Mouse (Mus musculus) stomach, embryonic 16.5 days (tissue): ENCODE data around the gene Iqcf5. TPM values are rescaled to one million over a fixed set of nuclear protein-coding genes. Genes with fewer than 3 reads are reported as not detected.

Experiments used
- ATAC-seq: fragments of 200-750 bp; cut with Nextera tagmentation; 2 replicates; pipeline ENCODE4 v1.8.0; 2017; ENCODE audit warnings: moderate number of reproducible peaks, moderate TSS enrichment; ENCODE audit not compliant: insufficient read depth, low FRiP score
- H3K27ac ChIP-seq: fragments of 300-500 bp; sonication (generic); 2 replicates; pipeline ENCODE4 v1.5.1; 2014; ENCODE audit warnings: low read length
- H3K27me3 ChIP-seq: fragments of 300-500 bp; sonication (generic); 2 replicates; pipeline ENCODE4 v1.6.1; 2014; ENCODE audit warnings: low read length, control low read depth, mixed read lengths; ENCODE audit not compliant: control insufficient read depth, insufficient read depth
- H3K36me3 ChIP-seq: fragments of 300-500 bp; sonication (generic); 2 replicates; pipeline ENCODE4 v1.6.1; 2014; ENCODE audit warnings: low read length; ENCODE audit not compliant: control insufficient read depth, insufficient read depth
- H3K4me1 ChIP-seq: fragments of 300-500 bp; sonication (generic); 2 replicates; pipeline ENCODE4 v1.6.1; 2014; ENCODE audit warnings: low read length, control low read depth, mixed read lengths; ENCODE audit not compliant: control insufficient read depth, insufficient read depth
- H3K4me2 ChIP-seq: fragments of 300-500 bp; sonication (generic); 2 replicates; pipeline ENCODE4 v1.6.1; 2014; ENCODE audit warnings: low read depth, low read length, mixed read lengths
- H3K4me3 ChIP-seq: fragments of 300-500 bp; sonication (generic); replicated peaks from 2 replicates; pipeline ENCODE4 v1.5.1; 2014; ENCODE audit warnings: mild to moderate bottlenecking, low read length
- H3K9ac ChIP-seq: fragments of 300-500 bp; sonication (generic); 2 replicates; pipeline ENCODE4 v1.6.1; 2014; ENCODE audit warnings: low read length
- H3K9me3 ChIP-seq: fragments of 300-500 bp; sonication (generic); replicated peaks from 2 replicates; pipeline ENCODE4 v1.6.1; 2016; ENCODE audit warnings: low read length, control low read depth; ENCODE audit not compliant: control insufficient read depth
- WGBS: fragments of 180-500 bp; shearing (Covaris S2); extraction: QIAGEN DNeasy Blood & Tissue Kit; methylation state at CpG from one replicate; pipeline ENCODE4 v1.1.7; 2014; 5-methylcytosine and 5-hydroxymethylcytosine counted together
- polyA plus RNA-seq: library from polyadenylated mRNA; unstranded; fragments of >200 nt; fragmentation: Nextera tagmentation; extraction: Ambion mirVana; gene quantifications from 2 replicates; pipeline ENCODE4 v1.2.1, GENCODE M21; 2015

The Iqcf5 gene
- polyA plus RNA-seq, 1 experiment from 2014 or later = not detected

- Histone ChIP-seq H3K4me3 (0 out of 2 replicates have a peak overlapping the region, but pooled peaks have one; percentile 17), H3K36me3 (no peaks in the 10 kb centered on the region), H3K9me3 (no peaks in the 10 kb centered on the region), H3K9ac (peak overlapping the region; percentile 51; the same call in 1 of the 2 replicates), H3K27me3 (no peaks in the 10 kb centered on the region), H3K27ac (peak overlapping the region; percentile 21; the same call in 1 of the 2 replicates), H3K4me1 (peaks cover 33% of the 10 kb centered on the region), H3K4me2 (peak overlapping the region; percentile 42; the same call in 1 of the 2 replicates)
- no peak for ATAC-seq
- 9% methylated on average over 5 of the region's 5 CpGs for WGBS
Observed at GRCm38 (mm10) chr9:106471892-106472291, 42.5 kb upstream of the Iqcf5 start.

GRCm38 (mm10) chr9:106472321-106472720 is 42.1 kb upstream of the Iqcf5 start:
- Histone ChIP-seq H3K4me1 (peaks cover 33% of the 10 kb centered on the region), H3K27ac (peak overlapping the region; percentile 21), H3K4me2 (no peak overlapping the region), H3K9ac (0 out of 2 replicates have a peak overlapping the region, but pooled peaks have one; percentile 24), H3K4me3 (no peak overlapping the region), H3K36me3 (no peaks in the 10 kb centered on the region), H3K27me3 (no peaks in the 10 kb centered on the region), H3K9me3 (no peaks in the 10 kb centered on the region)
- no peak for ATAC-seq
- 59% methylated on average over 4 of the region's 4 CpGs for whole genome bisulfite sequencing

GRCm38 (mm10) chr9:106473081-106473752 is 41.2 kb upstream of the Iqcf5 start:
- peaks cover 38% of the 10 kb centered on the region for H3K4me1 ChIP-seq
- H3K27ac ChIP-seq = no peak overlapping the region
- WGBS = 83% methylated on average over 16 of the region's 16 CpGs
- no peak for ATAC-seq
- no peak overlapping the region for H3K4me2 ChIP-seq
- H3K36me3 ChIP-seq = no peaks in the 10 kb centered on the region
- H3K4me3 ChIP-seq = no peak overlapping the region
- no peak overlapping the region for H3K9ac ChIP-seq
- no peaks in the 10 kb centered on the region for H3K27me3 ChIP-seq
- no peaks in the 10 kb centered on the region for H3K9me3 ChIP-seq

GRCm38 (mm10) chr9:106473753-106474105 is 40.6 kb upstream of the Iqcf5 start:
- no peak overlapping the region for H3K4me3 ChIP-seq
- no peaks in the 10 kb centered on the region for H3K27me3 ChIP-seq
- H3K9me3 ChIP-seq = no peaks in the 10 kb centered on the region
- no peak overlapping the region; the same call in 1 of the 2 replicates for H3K9ac ChIP-seq
- no peaks in the 10 kb centered on the region for H3K36me3 ChIP-seq
- H3K4me2 ChIP-seq = no peak overlapping the region
- H3K27ac ChIP-seq = no peak overlapping the region
- WGBS = 67% methylated on average over 5 of the region's 5 CpGs
- no peak for ATAC-seq
- peaks cover 40% of the 10 kb centered on the region for H3K4me1 ChIP-seq

- no peak overlapping the region for H3K4me3 ChIP-seq
- 5% methylated on average over 6 of the region's 6 CpGs for WGBS
- no peaks in the 10 kb centered on the region for H3K27me3 ChIP-seq
- peak overlapping the region; percentile 55 for H3K9ac ChIP-seq
- H3K4me2 ChIP-seq = 0 out of 2 replicates have a peak overlapping the region, but pooled peaks have one; percentile 5
- no peak overlapping the region for H3K27ac ChIP-seq
- H3K4me1 ChIP-seq = peaks cover 40% of the 10 kb centered on the region
- H3K36me3 ChIP-seq = no peaks in the 10 kb centered on the region
- no peak for ATAC-seq
- H3K9me3 ChIP-seq = no peaks in the 10 kb centered on the region
Observed at GRCm38 (mm10) chr9:106474456-106474855, 39.9 kb upstream of the Iqcf5 start.

GRCm38 (mm10) chr9:106475046-106475445 is 39.3 kb upstream of the Iqcf5 start:
- Histone ChIP-seq H3K4me2 (peak overlapping the region; percentile 56; the same call in 1 of the 2 replicates), H3K9ac (peak overlapping the region; percentile 55; the same call in 1 of the 2 replicates), H3K27ac (no peak overlapping the region), H3K9me3 (no peaks in the 10 kb centered on the region), H3K4me1 (peaks cover 40% of the 10 kb centered on the region), H3K36me3 (no peaks in the 10 kb centered on the region), H3K27me3 (no peaks in the 10 kb centered on the region), H3K4me3 (no peak overlapping the region)
- ATAC-seq = no peak
- WGBS = 60% methylated on average over 7 of the region's 7 CpGs

- Histone ChIP-seq H3K27ac (peak within 1 kb of the TSS; percentile 82), H3K9ac (peak within 1 kb of the TSS; percentile 62), H3K27me3 (no peaks in the 10 kb centered on the region), H3K4me1 (peaks cover 40% of the 10 kb centered on the region), H3K4me2 (peak within 1 kb of the TSS; percentile 56), H3K4me3 (peak within 1 kb of the TSS; percentile 77), H3K36me3 (peaks cover 4% of the 10 kb centered on the region; the same call in 1 of the 2 replicates), H3K9me3 (no peaks in the 10 kb centered on the region)
- no peak for ATAC-seq
- 87% methylated on average over 10 of the region's 10 CpGs for WGBS
Observed at GRCm38 (mm10) chr9:106475663-106476001, 38.7 kb upstream of the Iqcf5 start, which contains the start of gene Rrp9. Rrp9 (plus strand) TSS chr9:106475963.

GRCm38 (mm10) chr9:106476002-106476923 is 38.1 kb upstream of the Iqcf5 start:
- H3K4me1 ChIP-seq = peaks cover 40% of the 10 kb centered on the region
- WGBS = 16% methylated on average over 16 of the region's 16 CpGs
- no peaks in the 10 kb centered on the region for H3K9me3 ChIP-seq
- no peaks in the 10 kb centered on the region for H3K27me3 ChIP-seq
- peaks cover 7% of the 10 kb centered on the region; the same call in 1 of the 2 replicates for H3K36me3 ChIP-seq
- H3K4me2 ChIP-seq = peak overlapping the region; percentile 56
- peak overlapping the region; percentile 82 for H3K27ac ChIP-seq
- peak overlapping the region; percentile 62 for H3K9ac ChIP-seq
- peak overlapping the region; percentile 77 for H3K4me3 ChIP-seq
- ATAC-seq = peak; percentile 54
